Mouse (Mus musculus): ENCODE data around the gene Tmem235.

GRCm38 (mm10) chr11:117819095-117819494, 41.5 kb upstream of the Tmem235 start:
- no peak for TF ChIP-seq CTCF (IDR thresholded peaks at IDR 0.05; ENCODE audit: control insufficient read depth, insufficient read depth, low read length)
- TF ChIP-seq POLR2A (IDR thresholded peaks at IDR 0.05; ENCODE audit: borderline replicate concordance, control insufficient read depth, low read depth, low read length): no peak
